Mouse (Mus musculus) adrenal gland, postnatal 10 days (tissue): ENCODE measurements around the gene BC100530. TPM values are rescaled to one million over a fixed set of nuclear protein-coding genes. Genes with fewer than 3 reads are reported as not detected.
"Not testable (repeated sequence)": the region's sequence is repeated elsewhere in the genome, so short reads cannot be mapped to it uniquely, and the experiment has no call there.

Experiments
- DNase-seq: peaks from one replicate; pipeline ENCODE4 v3.0.0; 2021; ENCODE audit warnings: mixed read lengths
- long read RNA-seq, 2 experiments: library from polyadenylated mRNA; stranded (forward); transcript quantifications; one replicate each; pipeline ENCODE4 v2.0.0; 2021
- total RNA-seq, 2 experiments: library from RNA; stranded (reverse); gene quantifications; 2 replicates each; pipeline ENCODE4 v1.2.3; 2021

BC100530 gene
- 10 to 100 TPM; 18.2 to 24.0 TPM for total RNA-seq
- long read RNA-seq, experiment 1, transcript BC100530-201 (3 exons, 619 nt) = major isoform, 19 of 19 reads
- long read RNA-seq, experiment 1, partial matches to known transcripts = 0 of 19 reads
- long read RNA-seq, experiment 1, other reads (novel, unspliced or antisense) = 0 of 19 reads
- long read RNA-seq, experiment 2, partial matches to known transcripts = 0 of 4 reads
- long read RNA-seq, experiment 2, other reads (novel, unspliced or antisense) = 0 of 4 reads

DNA sequence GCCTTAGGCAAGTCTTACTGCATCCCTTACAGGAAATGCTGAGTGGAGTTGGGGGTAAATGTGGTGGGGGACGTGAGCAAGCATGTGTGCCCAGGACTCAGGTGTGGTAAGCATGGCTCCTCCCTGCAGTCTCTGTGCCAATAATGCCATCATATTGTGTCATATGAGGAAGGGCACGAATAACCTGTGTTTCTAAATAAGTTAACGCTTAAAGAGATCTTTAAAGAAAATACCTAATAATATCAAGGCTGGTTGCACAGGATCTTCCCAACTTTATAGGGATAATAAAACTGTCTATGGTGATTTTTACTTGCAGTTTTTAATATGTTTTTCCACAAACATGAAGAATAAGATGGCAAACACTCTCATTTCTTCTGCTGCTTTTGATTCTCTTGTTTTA is at the start of gene BC100530:
Gene BC100530, minus strand, starts transcription at position 101 of the 400 bp plus-strand sequence.
- DNase-seq = not testable (repeated sequence)

GRCm38 (mm10) chr16:36408357-36408756 is 40.8 kb upstream of the BC100530 start, which contains the start of gene Stfa2:
Gene Stfa2 (minus strand): TSS chr16:36408457.
- DNase-seq = no peak

- no peak for DNase-seq
Observed at GRCm38 (mm10) chr16:36389060-36389459, 21.5 kb upstream of the BC100530 start.

GRCm38 (mm10) chr16:36337171-36337570 is 30.4 kb downstream of the BC100530 start:
- DNase-seq = no peak

DNA sequence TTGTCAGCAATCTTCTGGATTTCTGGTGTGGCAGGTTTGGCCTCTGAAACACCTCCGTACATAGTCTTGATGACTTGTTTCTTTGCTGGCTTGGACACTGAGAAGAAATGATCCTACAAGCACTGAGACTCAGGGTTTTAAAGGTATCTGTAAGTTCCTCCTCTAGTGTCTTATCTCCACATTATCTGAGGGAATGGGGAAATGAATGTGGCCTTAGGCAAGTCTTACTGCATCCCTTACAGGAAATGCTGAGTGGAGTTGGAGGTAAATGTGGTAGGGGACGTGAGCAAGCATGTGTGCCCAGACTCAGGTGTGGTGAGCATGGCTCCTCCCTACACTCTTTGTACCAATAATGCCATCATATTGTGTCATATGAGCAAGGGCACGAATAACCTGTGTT is 33.3 kb downstream of the BC100530 start, which contains the start of gene BC117090:
Gene BC117090, minus strand, starts transcription at position 101 of the 400 bp plus-strand sequence.
- DNase-seq = no peak

DNA sequence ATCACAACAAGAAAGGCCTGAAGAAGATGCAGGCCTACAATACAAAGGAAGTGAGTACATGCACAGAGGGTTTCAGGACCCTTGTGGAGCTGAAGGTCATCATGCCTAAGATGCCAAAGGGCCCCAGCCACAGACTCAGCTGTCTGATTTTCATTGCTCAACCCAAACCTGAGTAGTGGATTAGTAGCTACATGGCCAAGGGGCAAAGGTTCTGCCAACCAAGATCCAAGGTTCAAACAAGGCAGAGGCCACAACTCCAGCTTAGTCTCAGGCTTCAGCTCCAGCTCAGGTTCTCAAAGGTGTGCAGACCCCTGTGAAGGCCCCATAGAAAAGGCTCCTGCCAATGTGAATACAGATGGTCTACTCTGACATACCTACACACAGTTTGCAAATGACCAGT is 48.3 kb downstream of the BC100530 start:
- DNase-seq = no peak

DNA sequence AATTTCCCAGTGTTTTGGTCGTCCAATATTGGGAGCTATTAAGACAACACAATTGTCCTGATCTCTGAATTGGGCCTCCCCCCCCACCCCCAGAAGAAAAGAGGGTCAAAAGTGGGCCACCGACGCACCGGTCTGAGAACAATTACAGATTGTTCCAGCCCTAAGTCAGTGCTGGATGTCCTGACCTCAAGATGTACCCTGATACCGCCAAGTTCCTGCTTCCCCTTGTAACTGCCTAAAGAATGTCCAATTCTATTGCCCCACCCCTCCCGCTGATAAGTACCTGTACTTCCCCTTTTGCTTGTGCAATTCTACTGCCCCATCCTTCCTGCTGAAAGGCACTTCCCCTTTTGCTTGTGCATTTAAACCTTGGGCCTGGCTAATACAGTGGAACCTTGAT is 51.4 kb downstream of the BC100530 start:
- not testable (repeated sequence) for DNase-seq

Other genes starting within 250 kb of the BC100530 start
- not detected for gene Csta1, start 236.5 kb downstream of the BC100530 start, total RNA-seq
- 1 to 10 TPM; 7.6 to 9.0 TPM for gene Stfa2l1, start 210.9 kb downstream of the BC100530 start, total RNA-seq
- gene Gm5483, start 183.5 kb downstream of the BC100530 start, total RNA-seq = 10 to 100 TPM in 1 of 2 experiments, 1 to 10 TPM in 1; 10.0 to 12.4 TPM
- not detected for gene Gm5416, start 157.3 kb downstream of the BC100530 start, total RNA-seq
- 1 to 10 TPM; 2.3 to 2.6 TPM for gene 2010005H15Rik, start 146.3 kb downstream of the BC100530 start, total RNA-seq
- 10 to 100 TPM; 15.1 to 20.1 TPM for gene Stfa1, start 90.8 kb downstream of the BC100530 start, total RNA-seq
- gene BC117090, start 33.4 kb downstream of the BC100530 start, total RNA-seq = not detected
- gene Stfa2, start 40.7 kb upstream of the BC100530 start, total RNA-seq = 10 to 100 TPM in 1 of 2 experiments, 1 to 10 TPM in 1; 7.3 to 11.8 TPM
- gene Stfa3, start 87.6 kb upstream of the BC100530 start, total RNA-seq = 10 to 100 TPM in 1 of 2 experiments, 1 to 10 TPM in 1; 9.2 to 10.6 TPM
- gene Casr, start 194.4 kb upstream of the BC100530 start, total RNA-seq = under 1 TPM in 1 of 2 experiments, not detected in 1; 0.27 TPM